Mouse (Mus musculus) hindbrain, postnatal 0 days (tissue): ENCODE measurements around the gene Pum3. TPM values are rescaled to one million over a fixed set of nuclear protein-coding genes. Genes with fewer than 3 reads are reported as not detected.
"Not testable (repeated sequence)": the region's sequence is repeated elsewhere in the genome, so short reads cannot be mapped to it uniquely, and the experiment has no call there.

ENCODE experiments used
- ATAC-seq: fragments of 200-750 bp; cut with Nextera tagmentation; 2 replicates; pipeline ENCODE4 v1.8.0; 2017; ENCODE audit warnings: mild to moderate bottlenecking, moderate TSS enrichment, moderate library complexity
- DNase-seq: peaks from one replicate; pipeline ENCODE4 v3.0.0-alpha.2; 2015; ENCODE audit warnings: low spot score
- H3K27ac ChIP-seq: fragments of 300-500 bp; sonication (generic); 2 replicates; pipeline ENCODE4 v1.5.1; 2014; ENCODE audit warnings: mild to moderate bottlenecking
- H3K27me3 ChIP-seq: fragments of 300-500 bp; sonication (generic); 2 replicates; pipeline ENCODE4 v1.6.1; 2014; ENCODE audit warnings: low read length, mixed read lengths; ENCODE audit not compliant: insufficient read depth
- H3K36me3 ChIP-seq: fragments of 300-500 bp; sonication (generic); 2 replicates; pipeline ENCODE4 v1.6.1; 2014; ENCODE audit warnings: low read length, mixed read lengths; ENCODE audit not compliant: insufficient read depth
- H3K4me1 ChIP-seq: fragments of 300-500 bp; sonication (generic); 2 replicates; pipeline ENCODE4 v1.6.1; 2014; ENCODE audit warnings: antibody characterized with exemption, low read length, mixed read lengths; ENCODE audit not compliant: insufficient read depth
- H3K4me2 ChIP-seq: fragments of 300-500 bp; sonication (generic); 2 replicates; pipeline ENCODE4 v1.6.1; 2014; ENCODE audit warnings: low read depth, mild to moderate bottlenecking, low read length, moderate library complexity, mixed read lengths
- H3K4me3 ChIP-seq: fragments of 300-500 bp; sonication (generic); 2 replicates; pipeline ENCODE4 v1.5.1; 2014; ENCODE audit warnings: low read length
- H3K9ac ChIP-seq: fragments of 300-500 bp; sonication (generic); replicated peaks from 2 replicates; pipeline ENCODE4 v1.6.1; 2014; ENCODE audit warnings: mild to moderate bottlenecking, low read length, moderate library complexity, mixed read lengths
- H3K9me3 ChIP-seq: fragments of 300-500 bp; sonication (generic); 2 replicates; pipeline ENCODE4 v1.6.1; 2016; ENCODE audit warnings: low read length, mixed read lengths
- CTCF ChIP-seq: IDR thresholded peaks from 2 replicates; pipeline ENCODE4 v1.5.1; 2016; ENCODE audit warnings: antibody characterized with exemption, control low read depth, low read depth
- WGBS: fragments of 180-500 bp; shearing (Covaris S2); extraction: QIAGEN DNeasy Blood & Tissue Kit; methylation state at CpG from one replicate; pipeline ENCODE4 v1.1.7; 2014; 5-methylcytosine and 5-hydroxymethylcytosine counted together
- polyA plus RNA-seq: library from polyadenylated mRNA; unstranded; fragments of >200 nt; fragmentation: Nextera tagmentation; extraction: Ambion mirVana; gene quantifications from 2 replicates; pipeline ENCODE4 v1.2.1, GENCODE M21; 2015
- total RNA-seq: library from RNA; depleted of rRNA; stranded (reverse); fragments of >200 nt; gene quantifications from 2 replicates; pipeline ENCODE4 v1.2.3, GENCODE M21; 2014

Gene Pum3
- total and polyA plus RNA-seq, 2 experiments from 2014 or later = 13.1 to 50.3 TPM

GRCm38 (mm10) chr19:27395936-27396335, 33.7 kb downstream of the Pum3 start:
- 88% methylated on average over 5 of the region's 5 CpGs for WGBS
- Histone ChIP-seq H3K27ac (no peak overlapping the region), H3K9me3 (no peaks in the 10 kb centered on the region), H3K36me3 (peaks cover 27% of the 10 kb centered on the region), H3K4me1 (no peaks in the 10 kb centered on the region), H3K27me3 (no peaks in the 10 kb centered on the region), H3K9ac (no peak overlapping the region), H3K4me3 (no peak overlapping the region), H3K4me2 (no peak overlapping the region)
- ATAC-seq = no peak
- DNase-seq = no peak
- TF ChIP-seq CTCF = no peak

- Histone ChIP-seq H3K9ac (no peak overlapping the region), H3K36me3 (peaks cover 29% of the 10 kb centered on the region), H3K9me3 (no peaks in the 10 kb centered on the region), H3K4me3 (no peak overlapping the region), H3K4me2 (no peak overlapping the region), H3K27me3 (no peaks in the 10 kb centered on the region), H3K4me1 (no peaks in the 10 kb centered on the region), H3K27ac (no peak overlapping the region)
- TF ChIP-seq CTCF = peak; percentile 63
- ATAC-seq (peak; percentile 61; the same call in 1 of the 2 replicates), DNase-seq (no peak)
- 89% methylated on average over 8 of the region's 8 CpGs for WGBS
Measured at GRCm38 (mm10) chr19:27395481-27395880, 34.1 kb downstream of the Pum3 start.

GRCm38 (mm10) chr19:27394341-27394990, 35.2 kb downstream of the Pum3 start:
- Histone ChIP-seq H3K4me2 (no peak overlapping the region), H3K9ac (no peak overlapping the region), H3K27ac (no peak overlapping the region), H3K9me3 (no peaks in the 10 kb centered on the region), H3K36me3 (peaks cover 25% of the 10 kb centered on the region), H3K27me3 (no peaks in the 10 kb centered on the region), H3K4me1 (no peaks in the 10 kb centered on the region), H3K4me3 (no peak overlapping the region)
- no peak for TF ChIP-seq CTCF
- WGBS = 94% methylated on average over 7 of the region's 7 CpGs
- DNase-seq = no peak
- ATAC-seq = no peak

GRCm38 (mm10) chr19:27392431-27392830, 37.2 kb downstream of the Pum3 start:
- Histone ChIP-seq H3K4me2 (no peak overlapping the region), H3K27me3 (no peaks in the 10 kb centered on the region), H3K27ac (no peak overlapping the region), H3K4me1 (no peaks in the 10 kb centered on the region), H3K9ac (no peak overlapping the region), H3K9me3 (no peaks in the 10 kb centered on the region), H3K36me3 (peaks cover 12% of the 10 kb centered on the region; the same call in 1 of the 2 replicates), H3K4me3 (no peak overlapping the region)
- TF ChIP-seq CTCF = no peak
- 60% methylated on average over 2 of the region's 2 CpGs for WGBS
- DNase-seq (no peak), ATAC-seq (no peak)

DNA sequence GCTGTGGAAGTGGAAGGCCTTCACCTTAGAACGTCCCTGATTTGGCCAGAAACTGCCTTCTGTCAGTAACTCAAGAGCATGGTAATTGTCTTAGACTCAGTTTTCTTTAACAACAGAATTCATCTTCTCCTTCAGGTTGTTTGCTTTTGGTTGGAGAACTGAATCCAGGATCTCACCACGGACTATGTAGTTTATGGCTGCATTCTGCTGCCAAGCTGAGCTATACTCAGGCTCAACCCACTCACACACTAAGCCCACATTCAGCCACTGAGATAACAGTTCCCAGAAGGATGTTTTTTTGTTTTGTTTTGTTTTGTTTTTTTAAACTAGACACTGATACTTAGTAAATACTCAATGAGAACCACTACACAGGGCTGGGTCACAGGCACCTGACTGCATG, 38.3 kb downstream of the Pum3 start:
- Histone ChIP-seq H3K27me3 (no peaks in the 10 kb centered on the region), H3K4me2 (no peak overlapping the region), H3K4me3 (no peak overlapping the region), H3K36me3 (peaks cover 19% of the 10 kb centered on the region; the same call in 1 of the 2 replicates), H3K4me1 (no peaks in the 10 kb centered on the region), H3K9me3 (no peaks in the 10 kb centered on the region), H3K27ac (no peak overlapping the region), H3K9ac (no peak overlapping the region)
- 94% methylated on average over 2 of the region's 2 CpGs for WGBS
- ATAC-seq = no peak
- no peak for TF ChIP-seq CTCF
- DNase-seq = no peak

DNA sequence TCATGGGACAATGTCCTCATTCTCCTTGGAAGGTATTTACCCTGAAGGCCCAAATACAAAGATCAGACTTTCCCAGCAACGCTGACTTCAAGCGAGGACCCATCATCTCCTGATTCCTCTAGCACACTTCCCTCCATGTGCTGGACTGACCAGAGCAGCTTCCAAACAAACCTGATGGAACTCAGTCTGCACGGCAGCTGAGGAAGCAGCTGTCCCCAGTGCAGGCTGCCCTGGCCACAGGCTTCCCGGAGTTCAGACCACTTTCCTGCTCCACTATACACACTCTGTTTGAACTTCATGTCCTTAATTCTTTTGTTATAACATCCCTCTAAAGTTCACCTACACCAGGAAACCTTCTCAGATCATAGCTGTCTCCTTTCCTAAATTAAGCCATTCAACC, 40.1 kb downstream of the Pum3 start:
- H3K27me3 ChIP-seq, H3K4me1 ChIP-seq, H3K9me3 ChIP-seq, ATAC-seq, H3K4me3 ChIP-seq, H3K9ac ChIP-seq, H3K27ac ChIP-seq, DNase-seq, H3K4me2 ChIP-seq: not testable (repeated sequence)
- WGBS = 93% methylated on average over 4 of the region's 4 CpGs
- peaks cover 27% of the 10 kb centered on the region; the same call in 1 of the 2 replicates for H3K36me3 ChIP-seq

DNA sequence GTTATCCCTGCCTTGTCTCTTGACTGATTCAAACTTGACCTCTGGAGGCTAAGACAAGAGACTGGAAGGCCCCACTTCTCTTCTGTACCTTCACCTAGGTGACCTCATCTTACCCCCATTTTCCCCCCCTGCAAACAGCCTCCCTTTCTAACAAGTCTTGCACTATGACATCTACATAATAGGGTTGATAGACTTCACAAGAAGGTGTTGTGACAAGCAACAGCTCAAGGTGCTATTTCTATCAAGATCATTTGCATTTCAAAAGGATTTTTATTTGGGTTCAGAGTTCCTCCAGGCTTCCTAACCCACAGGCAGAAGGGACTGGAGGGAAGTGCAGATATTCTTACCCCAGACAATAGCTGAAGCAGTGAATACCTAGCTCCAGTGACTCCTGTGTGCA, 44.3 kb downstream of the Pum3 start:
- Histone ChIP-seq H3K36me3 (peaks cover 18% of the 10 kb centered on the region; the same call in 1 of the 2 replicates), H3K4me3 (no peak overlapping the region), H3K27me3 (no peaks in the 10 kb centered on the region), H3K4me1 (no peaks in the 10 kb centered on the region), H3K9me3 (no peaks in the 10 kb centered on the region), H3K4me2 (no peak overlapping the region), H3K9ac (no peak overlapping the region), H3K27ac (no peak overlapping the region)
- no peak for TF ChIP-seq CTCF
- DNase-seq (no peak), ATAC-seq (no peak)
